Mouse (Mus musculus): ENCODE measurements around the gene Gm14296.
"Not testable (repeated sequence)": the region's sequence is repeated elsewhere in the genome, so short reads cannot be mapped to it uniquely, and the experiment has no call there.

DNA sequence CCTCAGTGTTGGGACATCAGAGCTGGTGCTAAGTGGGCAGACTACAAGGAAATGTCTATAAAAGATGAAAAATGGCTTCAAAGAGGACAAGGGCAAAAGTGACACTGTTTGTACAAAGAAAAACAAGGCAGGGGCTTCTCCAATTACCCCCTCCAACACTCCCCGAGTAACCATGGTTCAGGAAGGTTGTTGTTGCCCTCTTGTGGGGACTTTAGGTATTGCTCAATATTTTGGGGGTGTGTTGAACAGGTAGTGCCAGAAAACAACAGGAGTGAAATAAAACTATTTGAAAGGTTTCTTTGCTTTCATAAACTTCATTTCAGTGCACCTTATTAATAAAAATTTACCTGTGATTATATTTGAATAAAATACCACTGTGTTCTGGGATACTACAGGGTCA lies 22.1 kb downstream of the Gm14296 start:
- not testable (repeated sequence) for TF ChIP-seq CTCF, EP300 (IDR thresholded peaks at IDR 0.05)

All from lung, postnatal 0 days (tissue).